Mouse (Mus musculus): Measurements from ENCODE around the gene Sp1.

- no peak for TF ChIP-seq CTCF (IDR thresholded peaks at IDR 0.05; ENCODE audit: extremely low read depth, insufficient read length, insufficient replicate concordance, low read depth, low read length)
- no peak for TF ChIP-seq POLR2A (IDR thresholded peaks at IDR 0.05; ENCODE audit: low read depth, low read length)
Measured at GRCm38 (mm10) chr15:102471295-102471645, 65.3 kb downstream of the Sp1 start.
